Mouse (Mus musculus) heart, postnatal 4 days (tissue): ENCODE data around the gene Sh2b3. TPM values are rescaled to one million over a fixed set of nuclear protein-coding genes. Genes with fewer than 3 reads are reported as not detected.

Experiments
- DNase-seq: peaks from one replicate; pipeline ENCODE4 v3.0.0; 2021
- microRNA-seq, 2 experiments: library from miRNA; unstranded; fragments of <30 nt; microRNA quantifications; one replicate each; pipeline ENCODE4 v1.2.0; 2021 to 2022
- total RNA-seq, 2 experiments: library from RNA; stranded (reverse); gene quantifications; 2 replicates each; pipeline ENCODE4 v1.2.3; 2021

Gene Sh2b3
- total RNA-seq, 2 experiments from 2014 or later: 36.7 to 39.2 TPM

GRCm38 (mm10) chr5:121783862-121784500, 53.5 kb downstream of the Sh2b3 start:
- peak; percentile 43 for DNase-seq

GRCm38 (mm10) chr5:121782467-121782866, 55.0 kb downstream of the Sh2b3 start:
- DNase-seq: no peak

- DNase-seq: no peak
These were observed 57.3 kb downstream of the Sh2b3 start for GRCm38 (mm10) chr5:121780180-121780579.

GRCm38 (mm10) chr5:121778485-121779119, 58.8 kb downstream of the Sh2b3 start:
- DNase-seq: peak; percentile 32

GRCm38 (mm10) chr5:121771611-121772010, 65.8 kb downstream of the Sh2b3 start:
- DNase-seq: no peak

GRCm38 (mm10) chr5:121769827-121770226, 67.6 kb downstream of the Sh2b3 start:
- peak; percentile 38 for DNase-seq

- DNase-seq: no peak
These were observed 69.9 kb downstream of the Sh2b3 start for GRCm38 (mm10) chr5:121767564-121767963.

GRCm38 (mm10) chr5:121766038-121766773, 71.2 kb downstream of the Sh2b3 start:
- DNase-seq: no peak

Small RNAs within 50 kb of the gene (microRNA-seq; reads per million reads assigned to microRNA genes)
- gene Mir7031: 3.5 to 3.7 reads per million in 2 experiments

Other genes starting within 250 kb of the Sh2b3 start
- gene Aldh2, start 243.8 kb downstream of the Sh2b3 start, total RNA-seq: 100 to 1,000 TPM in 1 of 2 experiments, 10 to 100 TPM in 1; 95.1 to 103 TPM
- gene Acad12, start 218.7 kb downstream of the Sh2b3 start, total RNA-seq: 10 to 100 TPM; 21.0 to 21.2 TPM
- 1 to 10 TPM; 7.1 to 7.8 TPM for gene Acad10, start 177.1 kb downstream of the Sh2b3 start, total RNA-seq
- gene Brap, start 177.1 kb downstream of the Sh2b3 start, total RNA-seq: 10 to 100 TPM; 26.8 to 32.0 TPM
- 100 to 1,000 TPM; 174 to 180 TPM for gene Atxn2, start 126.3 kb downstream of the Sh2b3 start, total RNA-seq
- gene Pheta1, start 11.3 kb upstream of the Sh2b3 start, total RNA-seq: 10 to 100 TPM in 1 of 2 experiments, 1 to 10 TPM in 1; 9.3 to 10.9 TPM
- 10 to 100 TPM; 12.2 to 13.6 TPM for gene Cux2, start 212.5 kb upstream of the Sh2b3 start, total RNA-seq